18 mouse cellular contexts compared by ENCODE assay signal in genomic region chr5:15488743-15489142, GRCm38 (mm10). TPM values are rescaled to one million over a fixed set of nuclear protein-coding genes. Genes with fewer than 3 reads are reported as not detected.
DNase-seq lines count a peak whose midpoint lies in the region; ATAC-seq lines count a peak whose summit lies in the region.
"Had no signal": no experiment of that assay in that cellular context is flagged by ENCODE, and none has a peak within 500 bp of the region (broad histone marks: within the 10 kb centered on the region; RNA-seq: fewer than 3 reads in every experiment).

No protein-coding gene starts in this region.

- H3K4me1 ChIP-seq in hindbrain, embryonic 12.5 days = no peaks in the 10 kb centered on the region
- H3K4me1 ChIP-seq in hindbrain, embryonic 16.5 days (ENCODE audit: control insufficient read depth, insufficient read depth, low read depth, low read length) = no peaks in the 10 kb centered on the region
- no peaks in the 10 kb centered on the region for H3K4me1 ChIP-seq in midbrain, embryonic 12.5 days
- H3K4me1 ChIP-seq in midbrain, embryonic 15.5 days = no peaks in the 10 kb centered on the region
- no peaks in the 10 kb centered on the region for H3K4me1 ChIP-seq in hindbrain, embryonic 14.5 days (replicated peaks; ENCODE audit: control insufficient read depth, insufficient read depth, low read length)
- H3K4me1 ChIP-seq in midbrain, embryonic 14.5 days (ENCODE audit: control insufficient read depth, insufficient read depth, low read length) = no peaks in the 10 kb centered on the region

- no peak overlapping the region for H3K4me3 ChIP-seq in hindbrain, embryonic 12.5 days
- no peak overlapping the region for H3K4me3 ChIP-seq in hindbrain, embryonic 16.5 days (ENCODE audit: low read length)
- no peak overlapping the region for H3K4me3 ChIP-seq in midbrain, embryonic 12.5 days
- no peak overlapping the region for H3K4me3 ChIP-seq in midbrain, embryonic 15.5 days
- no peak overlapping the region for H3K4me3 ChIP-seq in hindbrain, embryonic 14.5 days (replicated peaks; ENCODE audit: low read length)
- H3K4me3 ChIP-seq in midbrain, embryonic 14.5 days (replicated peaks; ENCODE audit: low read depth, low read length) = no peak overlapping the region

- no peaks in the 10 kb centered on the region for H3K36me3 ChIP-seq in hindbrain, embryonic 12.5 days
- no peaks in the 10 kb centered on the region for H3K36me3 ChIP-seq in hindbrain, embryonic 16.5 days (ENCODE audit: control insufficient read depth, insufficient read depth, low read length)
- H3K36me3 ChIP-seq in midbrain, embryonic 12.5 days = no peaks in the 10 kb centered on the region
- no peaks in the 10 kb centered on the region for H3K36me3 ChIP-seq in midbrain, embryonic 15.5 days (replicated peaks)
- no peaks in the 10 kb centered on the region for H3K36me3 ChIP-seq in hindbrain, embryonic 14.5 days (replicated peaks; ENCODE audit: control insufficient read depth, insufficient read depth)
- H3K36me3 ChIP-seq in midbrain, embryonic 14.5 days (ENCODE audit: control insufficient read depth, insufficient read depth, low read length) = no peaks in the 10 kb centered on the region

- ATAC-seq in hindbrain, embryonic 12.5 days (ENCODE audit: low FRiP score) = 0 out of 2 replicates have a peak, but pooled peaks have one; percentile 78
- ATAC-seq in hindbrain, embryonic 16.5 days = no peak
- 0 out of 2 replicates have a peak, but pooled peaks have one; percentile 68 for ATAC-seq in midbrain, embryonic 12.5 days (ENCODE audit: low FRiP score, low read depth)
- no peak for ATAC-seq in midbrain, embryonic 15.5 days (replicated peaks)
- peak; percentile 79; the same call in 1 of the 2 replicates for ATAC-seq in hindbrain, embryonic 14.5 days (ENCODE audit: low FRiP score)
- ATAC-seq in midbrain, embryonic 14.5 days (ENCODE audit: low FRiP score, low TSS enrichment) = peak; percentile 83
- ATAC-seq: activated CD4-positive, CD25-positive, alpha-beta regulatory T cell, adult 4 months; intestine, embryonic 16.5 days had no signal

- H3K27me3 ChIP-seq in hindbrain, embryonic 12.5 days = no peaks in the 10 kb centered on the region
- H3K27me3 ChIP-seq in hindbrain, embryonic 16.5 days (replicated peaks; ENCODE audit: control insufficient read depth, insufficient read depth, low read length) = no peaks in the 10 kb centered on the region
- H3K27me3 ChIP-seq in midbrain, embryonic 12.5 days = no peaks in the 10 kb centered on the region
- H3K27me3 ChIP-seq in midbrain, embryonic 15.5 days (replicated peaks) = no peaks in the 10 kb centered on the region
- H3K27me3 ChIP-seq in hindbrain, embryonic 14.5 days (ENCODE audit: control insufficient read depth, insufficient read depth, low read length) = no peaks in the 10 kb centered on the region
- no peaks in the 10 kb centered on the region for H3K27me3 ChIP-seq in midbrain, embryonic 14.5 days (ENCODE audit: control insufficient read depth, insufficient read depth, low read length)
- H3K27me3 ChIP-seq: CH12.LX had no signal

- WGBS in hindbrain, embryonic 12.5 days = 84% methylated on average over 5 of the region's 5 CpGs
- WGBS in hindbrain, embryonic 16.5 days = 90% methylated on average over 5 of the region's 5 CpGs
- 84% methylated on average over 5 of the region's 5 CpGs for WGBS in midbrain, embryonic 12.5 days
- 85% methylated on average over 5 of the region's 5 CpGs for WGBS in midbrain, embryonic 15.5 days
- 85% methylated on average over 5 of the region's 5 CpGs for WGBS in hindbrain, embryonic 14.5 days
- 81% methylated on average over 5 of the region's 5 CpGs for WGBS in midbrain, embryonic 14.5 days

- H3K9me3 ChIP-seq in hindbrain, embryonic 12.5 days (replicated peaks) = peaks cover 46% of the 10 kb centered on the region
- H3K9me3 ChIP-seq in hindbrain, embryonic 16.5 days (ENCODE audit: control insufficient read depth, low read length) = peaks cover 8% of the 10 kb centered on the region; the same call in 1 of the 2 replicates
- H3K9me3 ChIP-seq in midbrain, embryonic 12.5 days = peaks cover 37% of the 10 kb centered on the region
- peaks cover 25% of the 10 kb centered on the region for H3K9me3 ChIP-seq in midbrain, embryonic 15.5 days
- H3K9me3 ChIP-seq in hindbrain, embryonic 14.5 days (ENCODE audit: control insufficient read depth, low read length) = peaks cover 42% of the 10 kb centered on the region
- H3K9me3 ChIP-seq in midbrain, embryonic 14.5 days (ENCODE audit: control insufficient read depth, low read length) = peaks cover 33% of the 10 kb centered on the region

- no peak overlapping the region for H3K9ac ChIP-seq in hindbrain, embryonic 12.5 days
- no peak overlapping the region for H3K9ac ChIP-seq in hindbrain, embryonic 16.5 days (ENCODE audit: low read depth, low read length)
- no peak overlapping the region for H3K9ac ChIP-seq in midbrain, embryonic 12.5 days (replicated peaks)
- H3K9ac ChIP-seq in midbrain, embryonic 15.5 days = no peak overlapping the region
- no peak overlapping the region for H3K9ac ChIP-seq in hindbrain, embryonic 14.5 days
- H3K9ac ChIP-seq in midbrain, embryonic 14.5 days (replicated peaks; ENCODE audit: low read length) = no peak overlapping the region

- H3K4me2 ChIP-seq in hindbrain, embryonic 12.5 days (replicated peaks) = no peak overlapping the region
- no peak overlapping the region for H3K4me2 ChIP-seq in hindbrain, embryonic 16.5 days (ENCODE audit: low read length)
- no peak overlapping the region for H3K4me2 ChIP-seq in midbrain, embryonic 12.5 days (replicated peaks)
- no peak overlapping the region for H3K4me2 ChIP-seq in midbrain, embryonic 15.5 days
- no peak overlapping the region for H3K4me2 ChIP-seq in hindbrain, embryonic 14.5 days (replicated peaks)
- no peak overlapping the region for H3K4me2 ChIP-seq in midbrain, embryonic 14.5 days (ENCODE audit: low read length)

- no peak for DNase-seq in hindbrain, embryonic 14.5 days (ENCODE audit: low spot score)
- DNase-seq in midbrain, embryonic 14.5 days = no peak
- DNase-seq in ovary, postnatal 14 days (ENCODE audit: low spot score) = no peak
- DNase-seq: cerebellum, postnatal 25 days; gastrocnemius, postnatal 14 days; lung, postnatal 10 days; thymus, adult 18-20 months had no signal

- no peak overlapping the region for H3K27ac ChIP-seq in hindbrain, embryonic 12.5 days
- no peak overlapping the region for H3K27ac ChIP-seq in hindbrain, embryonic 16.5 days (ENCODE audit: low read depth, low read length)
- H3K27ac ChIP-seq in midbrain, embryonic 12.5 days (replicated peaks) = no peak overlapping the region
- H3K27ac ChIP-seq in midbrain, embryonic 15.5 days = no peak overlapping the region
- no peak overlapping the region for H3K27ac ChIP-seq in hindbrain, embryonic 14.5 days
- H3K27ac ChIP-seq in midbrain, embryonic 14.5 days (replicated peaks; ENCODE audit: low read depth, low read length) = no peak overlapping the region

RNA-seq across cellular contexts. Expression of gene Gm21149, which starts 12.4 kb away (rescaled TPM):
- polyA plus RNA-seq in hindbrain, embryonic 12.5 days (2016; fragmentation: Nextera tagmentation; extraction: Ambion mirVana) = not detected in 2 replicates
- polyA plus RNA-seq in hindbrain, embryonic 16.5 days (2015; fragmentation: Nextera tagmentation; extraction: Ambion mirVana) = not detected in 2 replicates
- not detected in 2 replicates for polyA plus RNA-seq in midbrain, embryonic 12.5 days (2016; fragmentation: Nextera tagmentation; extraction: Ambion mirVana)
- polyA plus RNA-seq in midbrain, embryonic 15.5 days (2015; fragmentation: Nextera tagmentation; extraction: Ambion mirVana) = not detected in 2 replicates
- not detected in 2 replicates for polyA plus RNA-seq in hindbrain, embryonic 14.5 days (2014; fragmentation: Nextera tagmentation; extraction: Ambion mirVana)
- polyA plus RNA-seq in midbrain, embryonic 14.5 days (2014; fragmentation: Nextera tagmentation; extraction: Ambion mirVana) = not detected in 2 replicates
- polyA plus RNA-seq: activated CD4-positive, CD25-positive, alpha-beta regulatory T cell, adult 4 months; embryonic facial prominence, embryonic 14.5 days; intestine, embryonic 16.5 days; large intestine, adult 2 months; liver, adult 2 months had no signal

RNA-seq across cellular contexts. Expression of gene Gm21190, which starts 40.3 kb away (rescaled TPM):
- polyA plus RNA-seq in hindbrain, embryonic 12.5 days (2016; fragmentation: Nextera tagmentation; extraction: Ambion mirVana) = not detected in 2 replicates
- polyA plus RNA-seq in hindbrain, embryonic 16.5 days (2015; fragmentation: Nextera tagmentation; extraction: Ambion mirVana) = not detected in 2 replicates
- not detected in 2 replicates for polyA plus RNA-seq in midbrain, embryonic 12.5 days (2016; fragmentation: Nextera tagmentation; extraction: Ambion mirVana)
- not detected in 2 replicates for polyA plus RNA-seq in midbrain, embryonic 15.5 days (2015; fragmentation: Nextera tagmentation; extraction: Ambion mirVana)
- polyA plus RNA-seq in hindbrain, embryonic 14.5 days (2014; fragmentation: Nextera tagmentation; extraction: Ambion mirVana) = not detected in 2 replicates
- not detected in 2 replicates for polyA plus RNA-seq in midbrain, embryonic 14.5 days (2014; fragmentation: Nextera tagmentation; extraction: Ambion mirVana)
- polyA plus RNA-seq: activated CD4-positive, CD25-positive, alpha-beta regulatory T cell, adult 4 months; embryonic facial prominence, embryonic 14.5 days; heart, embryonic 14.5 days; intestine, embryonic 16.5 days; large intestine, adult 2 months; liver, adult 2 months had no signal

Comparison
In these comparisons a context has a peak if more than half of its experiments do, and no peak if none do; other contexts are left out.
1. ATAC-seq: peak in hindbrain, embryonic 12.5 days (single experiment), midbrain, embryonic 12.5 days (single experiment), hindbrain, embryonic 14.5 days (single experiment) and midbrain, embryonic 14.5 days (single experiment); none in hindbrain, embryonic 16.5 days (single experiment) and midbrain, embryonic 15.5 days (single experiment).